Mouse (Mus musculus): ENCODE data around the gene Gpr18.
"Not testable (repeated sequence)": the region's sequence is repeated elsewhere in the genome, so short reads cannot be mapped to it uniquely, and the experiment has no call there.

GRCm38 (mm10) chr14:121865162-121865561 is 50.4 kb downstream of the Gpr18 start:
- not testable (repeated sequence) for TF ChIP-seq EP300 (IDR thresholded peaks at IDR 0.05; ENCODE audit: low read depth)
- peak; percentile 64 for TF ChIP-seq CTCF (IDR thresholded peaks at IDR 0.05; ENCODE audit: low read depth)
